Mouse (Mus musculus): ENCODE data around the gene Nr1h2.

Nr1h2 gene

DNA sequence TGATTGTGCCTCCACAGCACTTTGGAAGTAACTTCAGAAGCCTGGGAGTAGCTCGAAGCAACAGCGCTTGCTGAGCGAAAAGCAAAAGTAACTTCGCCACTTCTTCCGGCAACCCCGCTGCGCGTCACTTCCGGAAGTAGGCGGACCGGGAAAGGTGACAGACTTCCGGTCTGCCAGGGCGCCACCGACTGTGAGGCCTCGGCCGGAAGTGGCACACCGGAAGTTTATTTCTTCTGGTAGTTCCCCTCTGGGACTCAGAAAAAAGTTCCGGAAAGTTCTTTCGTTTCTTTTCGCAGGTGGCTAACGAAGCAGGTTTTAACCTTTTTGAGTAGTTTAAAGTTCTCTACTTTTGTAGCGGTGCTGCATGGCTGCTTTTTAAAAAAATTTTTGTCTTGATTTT is at the start of gene Nr1h2:
Gene Nr1h2 (minus strand): TSS at position 126 of the 400 bp plus-strand sequence.
- peak; percentile 95 for DNase-seq

- DNase-seq = no peak
These were observed 49.6 kb upstream of the Nr1h2 start for GRCm38 (mm10) chr7:44603186-44603855.

DNA sequence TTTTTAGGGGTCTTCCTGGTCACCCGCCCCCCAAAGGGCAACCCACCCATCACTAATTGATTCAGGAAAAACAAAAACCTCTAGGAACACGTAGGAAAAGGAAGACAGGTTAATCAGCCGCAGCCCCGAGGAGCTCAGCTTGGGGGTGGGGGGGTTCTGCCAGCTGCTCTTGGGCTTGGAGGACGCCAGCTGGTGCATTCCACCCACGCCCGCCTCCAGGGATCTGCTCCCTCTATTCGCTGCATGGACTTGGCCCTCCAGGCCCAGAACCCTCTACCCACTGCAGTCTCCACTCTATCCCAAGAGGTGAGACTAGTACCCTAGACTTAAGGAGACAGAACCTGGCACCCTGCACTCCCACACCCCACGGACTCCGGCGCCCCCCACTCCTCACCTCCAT is 48.7 kb upstream of the Nr1h2 start:
- no peak for DNase-seq

DNA sequence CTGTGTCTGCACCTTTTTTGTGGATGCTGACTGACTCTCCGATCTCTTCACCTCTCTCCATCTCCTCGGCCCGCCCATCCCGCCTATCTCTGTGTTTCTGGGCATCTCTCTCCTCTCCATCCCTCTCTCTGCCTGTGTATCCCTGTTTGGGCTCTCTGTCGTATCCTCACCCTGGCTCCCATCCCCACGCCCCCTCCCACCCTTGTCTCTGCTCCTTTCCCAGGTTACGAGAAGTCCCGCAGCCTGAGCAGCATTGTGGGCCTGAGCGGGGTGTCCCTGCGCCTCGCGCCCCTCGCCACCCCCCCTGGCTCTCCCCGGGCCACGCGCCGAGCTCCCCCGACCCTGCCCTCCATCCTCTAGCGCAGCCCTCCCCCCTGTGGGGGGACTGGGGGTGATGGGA is 47.9 kb upstream of the Nr1h2 start:
- DNase-seq = no peak

GRCm38 (mm10) chr7:44600691-44601262 is 47.0 kb upstream of the Nr1h2 start:
- no peak for DNase-seq

GRCm38 (mm10) chr7:44598336-44598735 is 44.6 kb upstream of the Nr1h2 start:
- no peak for DNase-seq

DNA sequence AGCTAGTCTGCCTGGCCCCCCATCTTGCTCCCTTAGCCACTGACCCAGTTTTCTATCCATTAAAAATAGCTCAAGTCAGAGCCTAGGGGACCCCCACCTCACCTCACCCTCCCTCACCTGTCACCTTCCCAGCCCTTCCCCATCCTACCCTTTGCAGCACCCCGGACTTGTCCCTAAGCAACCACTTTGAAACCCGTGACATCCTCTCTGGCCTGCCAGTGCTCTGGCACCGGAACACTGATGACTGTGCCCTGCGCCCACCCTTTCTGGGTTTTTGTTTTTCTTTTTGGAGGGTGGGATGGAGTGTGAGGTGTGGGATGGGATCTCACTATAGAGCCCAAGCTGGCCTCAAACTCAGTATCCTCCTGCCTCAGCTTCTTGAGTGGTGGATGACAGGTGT is 43.9 kb upstream of the Nr1h2 start:
- DNase-seq = no peak

DNA sequence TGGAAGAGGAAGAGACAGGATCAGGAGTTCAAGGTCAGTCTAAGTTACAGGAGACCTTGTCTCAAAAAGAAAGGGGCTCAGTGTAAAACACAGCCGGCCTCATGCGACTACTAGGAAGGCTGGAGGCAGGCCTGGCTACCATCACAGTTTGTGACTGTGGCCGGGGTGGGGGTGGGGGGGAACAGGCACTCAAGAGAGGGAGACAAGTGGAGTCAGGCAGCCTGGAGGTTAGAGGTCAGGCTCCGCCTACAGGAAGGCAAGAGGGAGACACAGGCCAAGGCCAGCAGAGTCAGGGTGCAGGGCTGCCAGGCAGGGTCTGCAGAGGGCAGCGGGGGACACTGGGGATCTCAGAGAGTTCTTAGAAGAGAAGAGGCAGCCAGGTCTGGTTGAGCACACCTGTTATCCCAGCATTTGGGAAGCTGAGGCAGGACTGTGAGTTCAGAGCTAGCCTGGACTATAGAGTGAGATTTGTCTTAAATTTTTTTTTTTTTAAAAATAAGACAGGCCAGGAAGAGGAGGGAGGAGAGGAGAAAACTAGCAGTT is 43.3 kb upstream of the Nr1h2 start:
- no peak for DNase-seq

DNA sequence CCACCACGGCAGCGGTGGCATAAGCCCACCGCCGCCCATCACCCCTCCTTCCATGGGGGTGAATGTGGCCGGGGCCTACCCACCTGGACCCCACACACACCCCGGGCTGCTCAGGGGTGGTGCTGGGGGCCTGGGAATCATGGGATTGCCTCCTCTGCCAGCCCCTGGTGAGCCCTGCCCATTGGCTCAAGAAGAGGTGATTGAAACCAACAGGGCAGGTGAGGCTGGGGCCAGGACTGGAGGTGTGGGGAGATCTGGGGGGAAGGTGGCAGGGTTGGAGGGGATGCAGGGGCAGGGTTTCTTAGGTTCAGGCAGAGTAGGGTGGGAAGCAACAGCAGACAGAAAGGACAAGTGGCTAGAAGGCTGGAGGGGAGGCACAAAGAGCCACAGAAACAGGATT is 42.3 kb upstream of the Nr1h2 start:
- DNase-seq = no peak

DNA sequence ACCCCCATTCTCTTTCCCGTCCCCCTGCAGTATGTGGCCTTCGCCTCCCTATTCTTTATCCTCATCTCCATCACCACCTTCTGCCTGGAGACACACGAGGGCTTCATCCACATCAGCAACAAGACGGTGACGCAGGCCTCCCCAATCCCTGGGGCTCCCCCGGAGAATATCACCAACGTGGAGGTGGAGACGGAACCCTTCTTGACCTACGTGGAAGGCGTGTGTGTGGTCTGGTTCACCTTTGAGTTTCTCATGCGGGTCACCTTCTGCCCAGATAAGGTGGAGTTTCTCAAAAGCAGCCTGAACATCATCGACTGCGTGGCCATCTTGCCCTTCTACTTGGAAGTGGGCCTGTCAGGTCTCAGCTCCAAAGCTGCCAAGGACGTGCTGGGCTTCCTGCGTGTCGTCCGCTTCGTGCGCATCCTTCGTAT is 41.4 kb upstream of the Nr1h2 start:
- no peak for DNase-seq

- DNase-seq = no peak
These were observed 40.5 kb upstream of the Nr1h2 start for GRCm38 (mm10) chr7:44594291-44594690.

- DNase-seq = peak; percentile 80
These were observed 40.0 kb upstream of the Nr1h2 start for GRCm38 (mm10) chr7:44593775-44594174.

DNA sequence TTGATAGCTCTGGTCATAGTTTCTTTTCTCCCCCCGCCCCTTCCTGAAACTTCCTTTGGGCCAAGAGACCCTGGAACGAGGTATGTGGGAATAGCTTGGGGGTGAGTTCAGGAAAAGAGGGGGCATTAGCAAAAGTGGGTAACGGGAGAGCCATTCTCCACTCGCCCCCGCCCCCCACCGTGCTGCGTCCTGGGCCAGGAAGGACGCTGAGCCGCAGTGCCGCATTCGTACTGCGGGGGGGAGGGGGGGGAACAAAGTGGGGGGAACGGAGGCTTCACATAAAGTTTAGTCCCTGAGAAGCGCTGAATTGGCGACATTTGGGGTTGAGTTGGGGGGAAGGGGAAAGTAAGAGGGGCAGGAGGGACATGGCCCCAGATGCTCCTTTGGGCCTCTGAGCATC is 39.3 kb upstream of the Nr1h2 start:
- no peak for DNase-seq

GRCm38 (mm10) chr7:44591348-44592116 is 37.8 kb upstream of the Nr1h2 start:
- DNase-seq = peak; percentile 32

- DNase-seq = peak; percentile 98
These were observed 36.9 kb upstream of the Nr1h2 start, which contains the start of gene Kcnc3 for GRCm38 (mm10) chr7:44590402-44591347. Gene Kcnc3, plus strand, starts transcription at chr7:44590664.

GRCm38 (mm10) chr7:44589946-44590345 is 36.2 kb upstream of the Nr1h2 start:
- DNase-seq = peak; percentile 54

- DNase-seq = peak; percentile 92
These were observed 35.4 kb upstream of the Nr1h2 start for GRCm38 (mm10) chr7:44589149-44589548.

DNA sequence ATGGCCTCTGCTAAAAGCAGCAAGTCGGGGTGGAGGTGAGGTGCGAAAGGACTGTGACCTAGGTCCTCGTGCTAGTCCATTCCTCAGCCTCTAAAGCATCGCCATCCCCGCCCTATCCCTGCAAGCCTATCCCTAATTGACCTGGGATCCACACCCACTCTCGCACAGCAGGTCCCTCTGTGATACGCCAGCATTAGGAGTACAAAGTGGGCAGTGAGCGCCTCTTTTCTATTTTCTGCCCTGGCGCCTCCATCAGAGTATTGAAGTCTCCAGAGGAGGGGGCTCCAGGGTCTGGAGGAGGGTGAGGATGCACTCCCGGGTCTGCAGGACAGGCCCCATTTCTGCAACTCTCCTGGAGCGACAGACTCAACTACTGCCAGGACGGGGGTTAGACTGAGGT is 34.6 kb upstream of the Nr1h2 start:
- DNase-seq = no peak

DNA sequence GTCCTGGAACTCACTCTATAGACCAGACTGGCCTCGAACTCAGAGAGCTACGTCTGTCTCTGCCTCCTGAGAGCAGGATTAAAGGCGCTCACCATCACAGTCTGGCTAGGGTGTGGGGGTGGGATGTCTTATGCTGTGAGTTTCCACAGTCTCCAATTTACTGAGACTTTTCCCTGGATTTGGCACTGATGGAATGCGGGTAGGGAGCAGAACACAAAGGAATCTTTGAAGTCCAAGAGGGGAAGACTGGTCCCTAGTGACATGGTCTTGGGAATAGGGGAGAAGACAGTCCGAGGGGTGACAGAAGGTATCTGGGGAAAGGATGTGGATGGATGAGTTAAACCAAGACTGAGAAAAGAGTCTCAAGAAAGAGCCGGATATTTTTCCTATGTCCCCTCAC is 33.9 kb upstream of the Nr1h2 start:
- DNase-seq = no peak

DNA sequence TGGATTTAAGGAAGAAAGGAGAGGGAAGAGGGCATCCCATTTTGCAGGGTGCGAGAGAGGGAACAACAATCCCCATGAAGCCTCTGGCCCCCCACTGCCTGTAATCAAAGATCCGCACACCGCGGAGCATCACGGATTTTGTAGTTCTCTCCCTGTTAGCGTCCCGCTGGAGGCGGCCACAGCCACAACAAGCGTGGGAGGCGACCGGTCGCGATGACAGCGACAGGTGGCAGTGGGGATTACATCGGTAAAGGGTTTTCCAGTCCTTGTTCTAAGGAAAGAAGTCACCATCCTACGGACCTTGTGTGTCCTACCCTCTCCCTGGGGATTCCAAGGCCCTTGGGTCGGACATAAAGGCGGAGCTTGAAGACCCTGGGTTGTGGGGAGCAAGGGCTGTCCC is 33.2 kb upstream of the Nr1h2 start:
- no peak for DNase-seq

- no peak for DNase-seq
These were observed 32.8 kb upstream of the Nr1h2 start for GRCm38 (mm10) chr7:44586518-44586917.

GRCm38 (mm10) chr7:44585606-44586005 is 31.9 kb upstream of the Nr1h2 start:
- no peak for DNase-seq

- no peak for DNase-seq
These were observed 31.2 kb upstream of the Nr1h2 start for GRCm38 (mm10) chr7:44584921-44585320.
